Mouse (Mus musculus): ENCODE results near the gene Ece2. TPM values are rescaled to one million over a fixed set of nuclear protein-coding genes. Genes with fewer than 3 reads are reported as not detected.

Gene Ece2
- 0.12 and 0.52 TPM in 2 replicates for polyA plus RNA-seq (2015; fragmentation: Nextera tagmentation; extraction: Ambion mirVana)

DNA sequence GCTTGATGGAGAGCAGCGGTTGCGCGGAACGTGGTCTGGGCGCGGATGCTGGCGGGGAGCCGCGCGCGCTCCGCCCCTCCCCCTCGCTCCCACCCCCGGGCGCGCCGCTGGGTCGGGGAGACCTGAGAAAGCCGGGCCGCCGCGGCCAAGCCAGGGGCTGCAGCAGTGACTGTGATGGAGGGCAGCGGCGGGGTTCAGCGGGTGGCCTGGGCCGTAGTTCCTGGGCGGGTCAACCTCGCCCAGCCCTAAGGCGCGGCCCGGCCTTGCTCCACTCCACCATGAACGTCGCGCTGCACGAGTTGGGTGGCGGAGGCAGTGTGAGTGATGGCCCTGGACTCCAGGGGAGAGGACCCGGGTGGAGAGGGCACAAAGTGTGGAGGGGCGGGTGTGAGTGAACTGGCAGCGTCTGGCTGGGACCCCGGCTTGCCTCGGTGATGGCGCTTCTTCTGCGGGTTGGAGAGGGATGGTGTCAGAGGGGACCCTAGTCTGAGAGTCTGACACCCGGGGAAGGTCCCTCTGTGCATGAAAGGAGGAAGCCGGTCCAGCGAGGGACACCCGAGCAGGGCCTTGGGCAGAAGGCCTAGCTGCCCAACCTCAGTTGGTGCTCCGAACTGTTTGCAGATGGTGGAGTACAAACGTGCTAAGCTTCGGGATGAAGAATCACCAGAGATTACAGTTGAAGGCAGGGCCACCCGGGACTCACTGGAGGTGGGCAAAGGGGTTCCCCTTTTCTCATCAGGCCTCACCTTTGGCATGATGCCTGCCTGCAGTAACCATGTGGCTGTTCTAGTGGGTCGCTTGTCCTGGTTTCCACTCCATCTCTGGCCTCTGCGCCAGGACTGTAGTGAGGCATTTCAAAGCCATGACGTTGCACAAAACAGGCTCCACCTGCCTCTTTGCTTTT, at the start of gene Ece2:
Gene Ece2, plus strand, starts transcription at position 98 of the 904 bp plus-strand sequence.
- DNase-seq (ENCODE audit: low spot score) (no peak), ATAC-seq (peak; percentile 43)
- peak within 1 kb of the TSS; percentile 74 for H3K4me2 ChIP-seq (replicated peaks; ENCODE audit: low read depth, low read length)

DNA sequence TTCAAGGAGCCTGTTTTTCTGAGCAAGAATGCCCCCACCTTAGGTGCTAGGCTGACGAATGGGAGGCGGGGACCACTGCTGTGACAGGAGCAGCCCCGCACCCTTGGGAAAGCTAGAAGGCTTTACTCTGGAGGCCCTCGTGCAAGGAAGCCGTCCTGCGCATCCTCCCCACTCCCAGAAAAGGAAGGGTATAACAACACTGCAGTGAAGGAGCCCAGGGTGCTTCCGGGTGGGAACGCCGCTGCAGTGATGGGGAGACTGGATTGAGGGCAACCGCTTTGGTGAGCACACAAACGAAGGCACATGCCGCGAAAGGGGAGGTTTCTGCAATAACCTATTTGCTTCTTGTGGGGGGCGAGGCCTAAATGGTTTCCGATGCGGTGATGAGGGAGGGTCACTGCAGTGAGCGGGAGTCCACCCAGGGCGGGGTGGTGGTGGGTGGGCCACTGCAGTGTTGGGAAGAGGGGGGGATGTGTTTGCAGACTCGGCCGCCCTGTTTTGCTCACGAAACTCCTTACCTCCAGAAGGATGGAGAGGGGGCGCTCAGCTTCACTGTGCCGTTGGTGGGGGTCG, 40.2 kb upstream of the Ece2 start, which contains the start of gene Vwa5b2:
Gene Vwa5b2, plus strand, starts transcription at position 106 of the 573 bp plus-strand sequence.
- peaks cover 40% of the 10 kb centered on the region for H3K27me3 ChIP-seq (replicated peaks; ENCODE audit: insufficient read depth, low read length)
- no peaks in the 10 kb centered on the region; the same call in 1 of the 2 replicates for H3K4me1 ChIP-seq (ENCODE audit: insufficient read depth, low read depth, low read length)
- H3K9ac ChIP-seq (replicated peaks; ENCODE audit: low read depth): no peak within 1 kb of the TSS
- H3K4me3 ChIP-seq (ENCODE audit: low read depth, low read length): peak within 1 kb of the TSS; percentile 40
- H3K36me3 ChIP-seq (ENCODE audit: insufficient read depth, low read length): no peaks in the 10 kb centered on the region
- DNase-seq (ENCODE audit: low spot score): no peak
- H3K27ac ChIP-seq (ENCODE audit: low read length): no peak within 1 kb of the TSS
- WGBS: 1% methylated on average over 20 of the region's 24 CpGs
- no peaks in the 10 kb centered on the region for H3K9me3 ChIP-seq (ENCODE audit: low read length)
- TF ChIP-seq CTCF (IDR thresholded peaks at IDR 0.05) (no peak), EP300 (IDR thresholded peaks at IDR 0.05) (no peak)
- H3K4me2 ChIP-seq (replicated peaks; ENCODE audit: low read depth, low read length): peak within 1 kb of the TSS; percentile 60
- ATAC-seq: no peak

More for the DNA sequence above, at the start of gene Ece2:
- Histone ChIP-seq H3K9ac (replicated peaks; ENCODE audit: low read depth) (no peak within 1 kb of the TSS), H3K27me3 (replicated peaks; ENCODE audit: insufficient read depth, low read length) (no peaks in the 10 kb centered on the region), H3K4me3 (ENCODE audit: low read depth, low read length) (peak within 1 kb of the TSS; percentile 31), H3K36me3 (ENCODE audit: insufficient read depth, low read length) (no peaks in the 10 kb centered on the region), H3K27ac (ENCODE audit: low read length) (no peak within 1 kb of the TSS), H3K9me3 (ENCODE audit: low read length) (no peaks in the 10 kb centered on the region), H3K4me1 (ENCODE audit: insufficient read depth, low read depth, low read length) (peaks cover 4% of the 10 kb centered on the region; the same call in 1 of the 2 replicates)
- 6% methylated on average over 52 of the region's 54 CpGs for WGBS
- TF ChIP-seq EP300 (IDR thresholded peaks at IDR 0.05) (no peak), CTCF (IDR thresholded peaks at IDR 0.05) (no peak)

DNA sequence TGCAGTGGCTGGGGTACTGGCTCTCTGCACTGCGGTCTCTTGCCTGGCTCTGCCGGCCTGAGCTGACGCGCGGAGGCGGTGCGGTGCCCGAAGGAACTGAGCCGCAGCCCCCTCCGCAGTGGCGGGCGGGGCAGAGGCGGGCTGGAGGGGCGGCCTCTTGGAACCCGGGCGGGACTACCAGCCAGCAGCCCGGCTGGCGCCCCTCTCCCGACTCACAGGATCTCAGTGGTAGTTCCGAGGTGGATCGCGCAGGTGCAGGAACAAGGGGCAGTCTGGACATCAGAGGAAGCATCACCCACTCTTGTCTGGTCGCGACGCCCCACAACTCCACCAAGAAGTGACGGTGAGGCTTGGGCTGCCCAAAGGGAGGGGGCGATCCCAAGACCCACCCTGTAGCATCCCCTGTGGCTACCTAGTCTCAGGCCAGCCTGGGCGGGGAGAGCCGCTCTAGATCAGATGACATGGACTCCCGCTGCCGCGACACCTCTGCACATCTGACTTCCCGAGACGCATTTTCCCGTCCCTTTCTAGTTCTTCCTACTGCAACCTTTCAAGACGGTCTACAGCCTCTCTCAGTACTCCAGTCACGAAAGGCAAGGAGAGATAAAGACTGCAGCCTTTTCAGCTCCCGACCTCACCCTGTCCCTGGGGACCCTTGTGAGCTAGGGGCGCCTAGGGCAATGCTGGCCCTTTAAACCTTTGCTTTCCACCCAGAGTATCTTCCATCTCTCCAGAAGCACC, 39.5 kb upstream of the Ece2 start:
- Histone ChIP-seq H3K4me1 (ENCODE audit: insufficient read depth, low read depth, low read length) (no peaks in the 10 kb centered on the region; the same call in 1 of the 2 replicates), H3K9ac (replicated peaks; ENCODE audit: low read depth) (no peak overlapping the region), H3K4me2 (replicated peaks; ENCODE audit: low read depth, low read length) (peak overlapping the region; percentile 60), H3K27me3 (replicated peaks; ENCODE audit: insufficient read depth, low read length) (peaks cover 40% of the 10 kb centered on the region), H3K9me3 (ENCODE audit: low read length) (no peaks in the 10 kb centered on the region), H3K4me3 (ENCODE audit: low read depth, low read length) (peak overlapping the region; percentile 40), H3K27ac (ENCODE audit: low read length) (no peak overlapping the region), H3K36me3 (ENCODE audit: insufficient read depth, low read length) (no peaks in the 10 kb centered on the region)
- TF ChIP-seq CTCF (IDR thresholded peaks at IDR 0.05): no peak
- no peak for TF ChIP-seq EP300 (IDR thresholded peaks at IDR 0.05)
- peak; percentile 38 for ATAC-seq
- under 1% methylated on average over 32 of the region's 39 CpGs for WGBS
- DNase-seq (ENCODE audit: low spot score): no peak

DNA sequence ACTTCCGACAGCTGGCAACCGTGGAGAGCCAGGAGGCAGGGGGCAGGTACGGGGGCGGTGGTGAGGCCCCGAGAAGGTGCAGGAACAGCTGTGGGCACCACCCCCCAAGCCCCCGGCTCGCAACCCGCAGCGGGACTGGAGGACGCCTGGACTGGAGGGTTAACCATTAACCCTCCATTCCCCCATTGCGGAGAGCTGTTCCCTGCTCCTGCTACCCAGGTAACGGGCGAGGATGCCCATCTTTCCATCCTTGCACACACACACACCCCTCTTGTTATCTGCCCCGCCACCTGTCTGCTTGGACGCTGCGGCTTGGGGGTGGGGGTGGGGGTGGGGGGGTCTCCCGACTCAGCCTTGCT, 39.0 kb upstream of the Ece2 start:
- Histone ChIP-seq H3K4me1 (ENCODE audit: insufficient read depth, low read depth, low read length) (no peaks in the 10 kb centered on the region; the same call in 1 of the 2 replicates), H3K27ac (ENCODE audit: low read length) (no peak overlapping the region), H3K27me3 (replicated peaks; ENCODE audit: insufficient read depth, low read length) (peaks cover 40% of the 10 kb centered on the region), H3K4me3 (ENCODE audit: low read depth, low read length) (peak overlapping the region; percentile 40; the same call in 1 of the 2 replicates), H3K4me2 (replicated peaks; ENCODE audit: low read depth, low read length) (peak overlapping the region; percentile 60; the same call in 1 of the 2 replicates), H3K36me3 (ENCODE audit: insufficient read depth, low read length) (no peaks in the 10 kb centered on the region), H3K9me3 (ENCODE audit: low read length) (no peaks in the 10 kb centered on the region), H3K9ac (replicated peaks; ENCODE audit: low read depth) (no peak overlapping the region)
- ATAC-seq (no peak), DNase-seq (ENCODE audit: low spot score) (no peak)
- TF ChIP-seq EP300 (IDR thresholded peaks at IDR 0.05): no peak
- TF ChIP-seq CTCF (IDR thresholded peaks at IDR 0.05): no peak
- 6% methylated on average over 17 of the region's 17 CpGs for WGBS

GRCm38 (mm10) chr16:20591076-20591705, 38.4 kb upstream of the Ece2 start:
- H3K27me3 ChIP-seq (replicated peaks; ENCODE audit: insufficient read depth, low read length): peaks cover 40% of the 10 kb centered on the region
- ATAC-seq (no peak), DNase-seq (ENCODE audit: low spot score) (no peak)
- H3K27ac ChIP-seq (ENCODE audit: low read length): no peak overlapping the region
- 5% methylated on average over 47 of the region's 48 CpGs for WGBS
- H3K9ac ChIP-seq (replicated peaks; ENCODE audit: low read depth): no peak overlapping the region
- no peak overlapping the region for H3K4me3 ChIP-seq (ENCODE audit: low read depth, low read length)
- no peak overlapping the region; the same call in 1 of the 2 replicates for H3K4me2 ChIP-seq (replicated peaks; ENCODE audit: low read depth, low read length)
- no peaks in the 10 kb centered on the region for H3K36me3 ChIP-seq (ENCODE audit: insufficient read depth, low read length)
- no peaks in the 10 kb centered on the region; the same call in 1 of the 2 replicates for H3K4me1 ChIP-seq (ENCODE audit: insufficient read depth, low read depth, low read length)
- no peak for TF ChIP-seq CTCF (IDR thresholded peaks at IDR 0.05)
- TF ChIP-seq EP300 (IDR thresholded peaks at IDR 0.05): no peak
- no peaks in the 10 kb centered on the region for H3K9me3 ChIP-seq (ENCODE audit: low read length)

Measured in lung, postnatal 0 days (tissue).